Mouse (Mus musculus): Measurements from ENCODE around the gene Asgr1. TPM values are rescaled to one million over a fixed set of nuclear protein-coding genes. Genes with fewer than 3 reads are reported as not detected.

Gene Asgr1
- total and polyA plus RNA-seq, 3 experiments = 0.31 TPM; not detected in 2

- no peaks in the 10 kb centered on the region for H3K4me1 ChIP-seq (ENCODE audit: control insufficient read depth in 1 of 2, insufficient read depth in 2 of 2, low read length in 2 of 2)
- no peak for DNase-seq (ENCODE audit: low read depth, low spot score)
- TF ChIP-seq KAT2A (conservative IDR thresholded peaks at IDR 0.05; ENCODE audit: low read depth, low read length) = no peak
- no peak for TF ChIP-seq GATA1 (IDR thresholded peaks at IDR 0.05; ENCODE audit: low read depth, low read length)
- no peak for TF ChIP-seq UBTF (IDR thresholded peaks at IDR 0.05; ENCODE audit: borderline replicate concordance, insufficient read depth, low read depth, low read length)
- no peak for TF ChIP-seq POLR2AphosphoS5 (IDR thresholded peaks at IDR 0.05; ENCODE audit: borderline replicate concordance, low read depth, low read length)
- TF ChIP-seq ZNF384 (IDR thresholded peaks at IDR 0.05; ENCODE audit: low read depth, low read length) = no peak
- TF ChIP-seq NRF1 (IDR thresholded peaks at IDR 0.05; ENCODE audit: insufficient read depth, low read depth, low read length, poor library complexity, severe bottlenecking) = no peak
- TF ChIP-seq GABPA (IDR thresholded peaks at IDR 0.05; ENCODE audit: low read depth, low read length) = no peak
- TF ChIP-seq SMC3 (IDR thresholded peaks at IDR 0.05; ENCODE audit: low read depth, low read length) = no peak
- TF ChIP-seq HCFC1 (IDR thresholded peaks at IDR 0.05; ENCODE audit: low read depth, low read length) = no peak
- no peak for TF ChIP-seq RCOR1 (IDR thresholded peaks at IDR 0.05; ENCODE audit: low read depth, low read length)
- TF ChIP-seq TBP (IDR thresholded peaks at IDR 0.05; ENCODE audit: low read depth, low read length) = no peak
- no peak for TF ChIP-seq MAZ (IDR thresholded peaks at IDR 0.05; ENCODE audit: low read depth, low read length)
- TF ChIP-seq CHD2 (IDR thresholded peaks at IDR 0.05; ENCODE audit: low read length) = no peak
- no peak for TF ChIP-seq MAFK (IDR thresholded peaks at IDR 0.05; ENCODE audit: borderline replicate concordance, low read depth, low read length)
- H3K4me3 ChIP-seq (ENCODE audit: control insufficient read depth in 1 of 2, insufficient read depth in 1 of 2, low read depth in 2 of 2, low read length in 2 of 2) = no peak overlapping the region
- H3K36me3 ChIP-seq (ENCODE audit: control insufficient read depth in 1 of 2, insufficient read depth in 2 of 2, low read length in 2 of 2) = no peaks in the 10 kb centered on the region
- no peaks in the 10 kb centered on the region for H3K79me2 ChIP-seq (ENCODE audit: control insufficient read depth, insufficient read depth, low read length, poor library complexity)
- no peak overlapping the region for H3K9ac ChIP-seq (ENCODE audit: control insufficient read depth, low read depth, low read length, poor library complexity, severe bottlenecking)
- no peaks in the 10 kb centered on the region for H3K9me3 ChIP-seq (replicated peaks; ENCODE audit: insufficient read depth, low read length)
- no peaks in the 10 kb centered on the region for H3K27me3 ChIP-seq (ENCODE audit: control insufficient read depth in 1 of 2, insufficient read depth in 2 of 2, low read length in 2 of 2)
- H3K27ac ChIP-seq (ENCODE audit: control insufficient read depth, low read depth, low read length) = no peak overlapping the region
Observed at GRCm38 (mm10) chr11:70043665-70044064, 10.2 kb upstream of the Asgr1 start.

GRCm38 (mm10) chr11:70045435-70045834 is 8.4 kb upstream of the Asgr1 start:
- Histone ChIP-seq H3K4me1 (ENCODE audit: control insufficient read depth in 1 of 2, insufficient read depth in 2 of 2, low read length in 2 of 2) (no peaks in the 10 kb centered on the region), H3K9me3 (replicated peaks; ENCODE audit: insufficient read depth, low read length) (no peaks in the 10 kb centered on the region), H3K9ac (ENCODE audit: control insufficient read depth, low read depth, low read length, poor library complexity, severe bottlenecking) (no peak overlapping the region), H3K4me3 (ENCODE audit: control insufficient read depth in 1 of 2, insufficient read depth in 1 of 2, low read depth in 2 of 2, low read length in 2 of 2) (no peak overlapping the region), H3K27ac (ENCODE audit: control insufficient read depth, low read depth, low read length) (no peak overlapping the region), H3K27me3 (ENCODE audit: control insufficient read depth in 1 of 2, insufficient read depth in 2 of 2, low read length in 2 of 2) (no peaks in the 10 kb centered on the region), H3K36me3 (ENCODE audit: control insufficient read depth in 1 of 2, insufficient read depth in 2 of 2, low read length in 2 of 2) (no peaks in the 10 kb centered on the region), H3K79me2 (ENCODE audit: control insufficient read depth, insufficient read depth, low read length, poor library complexity) (no peaks in the 10 kb centered on the region)
- TF ChIP-seq ZKSCAN1 (IDR thresholded peaks at IDR 0.05; ENCODE audit: low read depth, low read length) (no peak), BHLHE40 (IDR thresholded peaks at IDR 0.05; ENCODE audit: borderline replicate concordance, low read depth, low read length) (no peak), ZC3H11A (IDR thresholded peaks at IDR 0.05; ENCODE audit: low read depth, low read length) (no peak), POLR2A (IDR thresholded peaks at IDR 0.05; ENCODE audit: control insufficient read depth in 1 of 2, insufficient read depth in 1 of 2, low read depth in 1 of 2, low read length in 2 of 2, poor library complexity in 1 of 2) (no peak), SIN3A (IDR thresholded peaks at IDR 0.05; ENCODE audit: low read length) (no peak), ZNF384 (IDR thresholded peaks at IDR 0.05; ENCODE audit: low read depth, low read length) (no peak), ZMIZ1 (IDR thresholded peaks at IDR 0.05; ENCODE audit: low read depth, low read length) (no peak)
- no peak for DNase-seq (ENCODE audit: low read depth, low spot score)
